In the genomic region with DNA sequence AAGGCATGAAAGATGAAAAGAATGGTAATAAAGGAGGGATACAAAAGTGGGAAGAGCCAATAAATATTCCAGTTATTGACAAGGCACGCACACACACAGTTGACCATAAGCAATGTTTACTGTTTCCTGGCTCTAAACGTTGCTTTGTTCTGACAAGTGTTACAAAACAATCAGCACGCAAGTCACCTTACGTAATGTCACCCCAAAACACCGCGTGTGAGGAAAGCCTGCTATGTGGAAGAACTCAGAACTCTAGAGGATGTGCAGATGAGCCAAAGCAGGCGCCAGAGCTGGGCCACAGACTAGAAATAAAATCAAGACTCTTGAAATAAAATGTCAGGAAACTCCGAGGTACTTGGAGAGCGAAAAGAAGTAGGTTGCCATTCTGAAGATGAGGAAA, we compare ENCODE assay signal across 21 mouse cellular contexts. TPM values are rescaled to one million over a fixed set of nuclear protein-coding genes. Genes with fewer than 3 reads are reported as not detected.
DNase-seq lines count a peak whose midpoint lies in the region; ATAC-seq and TF ChIP-seq lines count a peak whose summit lies in the region.
"Had no signal": no experiment of that assay in that cellular context is flagged by ENCODE, and none has a peak within 500 bp of the region (broad histone marks: within the 10 kb centered on the region; RNA-seq: fewer than 3 reads in every experiment).

No protein-coding gene starts in this region.

- ATAC-seq in megakaryocyte, adult 5-6 weeks (ENCODE audit: poor library complexity, severe bottlenecking), result peak; percentile 94
- no peak for ATAC-seq in midbrain, embryonic 15.5 days (replicated peaks)
- ATAC-seq: forebrain, embryonic 14.5 days; forebrain, embryonic 16.5 days had no signal

- H3K27me3 ChIP-seq in midbrain, embryonic 15.5 days (replicated peaks), result no peaks in the 10 kb centered on the region
- H3K27me3 ChIP-seq: embryonic facial prominence, embryonic 12.5 days; forebrain, embryonic 12.5 days had no signal

- 92% methylated on average over 9 of the region's 9 CpGs for WGBS in midbrain, embryonic 15.5 days

- no peak overlapping the region for H3K4me2 ChIP-seq in midbrain, embryonic 15.5 days
- H3K4me2 ChIP-seq: embryonic facial prominence, embryonic 12.5 days; forebrain, embryonic 12.5 days had no signal

- peak overlapping the region; percentile 74 for H3K27ac ChIP-seq in left cerebral cortex, adult 2 months
- peak overlapping the region; percentile 51 for H3K27ac ChIP-seq in cortical plate, adult 2 months (ENCODE audit: insufficient read depth, low read length)
- H3K27ac ChIP-seq in midbrain, embryonic 15.5 days, result no peak overlapping the region
- H3K27ac ChIP-seq: embryonic facial prominence, embryonic 10.5 days; embryonic facial prominence, embryonic 12.5 days; forebrain, embryonic 12.5 days had no signal

- H3K9ac ChIP-seq in midbrain, embryonic 15.5 days, result no peak overlapping the region
- H3K9ac ChIP-seq: embryonic facial prominence, embryonic 12.5 days; forebrain, embryonic 12.5 days had no signal

- H3K36me3 ChIP-seq in midbrain, embryonic 15.5 days (replicated peaks), result peaks cover 6% of the 10 kb centered on the region; the same call in 1 of the 2 replicates

- no peak for DNase-seq in left cerebral cortex, adult 2 months (ENCODE audit: extremely low spot score in 1 of 2, low spot score in 2 of 2)
- DNase-seq in left cerebral cortex, postnatal 10 days (ENCODE audit: extremely low spot score in 1 of 2, low spot score in 2 of 2), result no peak
- no peak for DNase-seq in layer of hippocampus, postnatal 14 days (ENCODE audit: low spot score in 2 of 2)
- no peak for DNase-seq in adrenal gland, postnatal 36 days
- DNase-seq: adrenal gland, adult 2 months; adrenal gland, postnatal 10 days; adrenal gland, postnatal 25 days; cerebellum, adult 11 months; cerebellum, adult 18-20 months; cerebellum, adult 8-10 months; cerebellum, adult 9-11 months; cerebellum, postnatal 14 days; cerebellum, postnatal 36 days had no signal

- H3K4me3 ChIP-seq in left cerebral cortex, adult 2 months, result no peak overlapping the region
- no peak overlapping the region for H3K4me3 ChIP-seq in cortical plate, adult 2 months (ENCODE audit: insufficient read depth, low read length)
- H3K4me3 ChIP-seq in midbrain, embryonic 15.5 days, result no peak overlapping the region
- H3K4me3 ChIP-seq: embryonic facial prominence, embryonic 10.5 days; embryonic facial prominence, embryonic 12.5 days; forebrain, embryonic 12.5 days had no signal

- no peak for TF ChIP-seq CTCF in left cerebral cortex, adult 2 months (IDR thresholded peaks at IDR 0.05)
- no peak for TF ChIP-seq CTCF in cortical plate, adult 2 months (IDR thresholded peaks at IDR 0.05; ENCODE audit: extremely low read depth, insufficient read depth, low read length)

- intact Hi-C loops in left cerebral cortex, adult 2 months (cut with DNase I), result loop anchor here (1.0 kb wide), 1 partner anchor 17 kb away; no protein-coding TSS in a partner anchor
- intact Hi-C loops in left cerebral cortex, postnatal 10 days (cut with DNase I), result no loop called here

- H3K9me3 ChIP-seq in midbrain, embryonic 15.5 days, result no peaks in the 10 kb centered on the region
- H3K9me3 ChIP-seq: embryonic facial prominence, embryonic 10.5 days; embryonic facial prominence, embryonic 12.5 days; forebrain, embryonic 12.5 days had no signal

- H3K4me1 ChIP-seq in cortical plate, adult 2 months (ENCODE audit: control insufficient read depth, insufficient read depth, low read length), result peaks cover 3% of the 10 kb centered on the region; the same call in 1 of the 2 replicates
- H3K4me1 ChIP-seq in midbrain, embryonic 15.5 days, result no peaks in the 10 kb centered on the region
- H3K4me1 ChIP-seq: embryonic facial prominence, embryonic 10.5 days; embryonic facial prominence, embryonic 12.5 days; forebrain, embryonic 12.5 days had no signal

- TF ChIP-seq POLR2A in cortical plate, adult 2 months (IDR thresholded peaks at IDR 0.05; ENCODE audit: extremely low read depth, insufficient read depth, low read length), result no peak

RNA-seq across cellular contexts. Expression of gene Faah, which starts 15.2 kb away (rescaled TPM):
- 100 to 1,000 TPM; 100 to 103 TPM for total RNA-seq in left cerebral cortex, adult 2 months (2021)
- total RNA-seq in left cerebral cortex, postnatal 10 days (2021), result 10 to 100 TPM; 70.6 to 70.8 TPM
- polyA plus RNA-seq in cortical plate, adult 2 months (2012; rRNA removed), result 133 and 159 TPM in 2 replicates
- 0.71 and 1.8 TPM in 2 replicates for total RNA-seq in megakaryocyte, adult 5-6 weeks (2015)
- total RNA-seq in megakaryocyte, adult 5-6 weeks (2017), result 1.3 and 2.2 TPM in 2 replicates
- 100 to 1,000 TPM; 123 to 126 TPM for total RNA-seq in layer of hippocampus, postnatal 14 days (2021)
- 26.3 and 26.7 TPM in 2 replicates for polyA plus RNA-seq in midbrain, embryonic 15.5 days (2015; fragmentation: Nextera tagmentation; extraction: Ambion mirVana)
- total RNA-seq in adrenal gland, postnatal 36 days (2021), result 1 to 10 TPM; 2.6 to 3.4 TPM

RNA-seq across cellular contexts. Expression of gene Nsun4, which starts 20.8 kb away (rescaled TPM):
- 10 to 100 TPM; 10.9 to 12.8 TPM for total RNA-seq in left cerebral cortex, adult 2 months (2021)
- total RNA-seq in left cerebral cortex, postnatal 10 days (2021), result 1 to 10 TPM; 6.8 to 7.3 TPM
- polyA plus RNA-seq in cortical plate, adult 2 months (2012; rRNA removed), result 8.8 and 9.4 TPM in 2 replicates
- 9.6 and 10.4 TPM in 2 replicates for total RNA-seq in megakaryocyte, adult 5-6 weeks (2015)
- 7.9 and 14.0 TPM in 2 replicates for total RNA-seq in megakaryocyte, adult 5-6 weeks (2017)
- total RNA-seq in layer of hippocampus, postnatal 14 days (2021), result 10 to 100 TPM in 1 of 2 experiments, 1 to 10 TPM in 1; 9.0 to 10.8 TPM
- 12.3 and 13.5 TPM in 2 replicates for polyA plus RNA-seq in midbrain, embryonic 15.5 days (2015; fragmentation: Nextera tagmentation; extraction: Ambion mirVana)
- 10 to 100 TPM; 30.5 to 34.6 TPM for total RNA-seq in adrenal gland, postnatal 36 days (2021)

RNA-seq across cellular contexts. Expression of gene Uqcrh, which starts 42.0 kb away (rescaled TPM):
- total RNA-seq in left cerebral cortex, adult 2 months (2021), result 100 to 1,000 TPM; 414 to 441 TPM
- 100 to 1,000 TPM; 411 to 421 TPM for total RNA-seq in left cerebral cortex, postnatal 10 days (2021)
- polyA plus RNA-seq in cortical plate, adult 2 months (2012; rRNA removed), result 672 and 678 TPM in 2 replicates
- total RNA-seq in megakaryocyte, adult 5-6 weeks (2015), result 465 and 482 TPM in 2 replicates
- total RNA-seq in megakaryocyte, adult 5-6 weeks (2017), result 334 and 347 TPM in 2 replicates
- 100 to 1,000 TPM; 428 to 464 TPM for total RNA-seq in layer of hippocampus, postnatal 14 days (2021)
- polyA plus RNA-seq in midbrain, embryonic 15.5 days (2015; fragmentation: Nextera tagmentation; extraction: Ambion mirVana), result 406 and 430 TPM in 2 replicates
- 100 to 1,000 TPM; 612 to 614 TPM for total RNA-seq in adrenal gland, postnatal 36 days (2021)

RNA-seq across cellular contexts. Expression of gene Lrrc41, which starts 42.2 kb away (rescaled TPM):
- total RNA-seq in left cerebral cortex, adult 2 months (2021), result 10 to 100 TPM; 45.2 to 49.9 TPM
- 10 to 100 TPM; 52.3 to 54.0 TPM for total RNA-seq in left cerebral cortex, postnatal 10 days (2021)
- 32.3 and 33.7 TPM in 2 replicates for polyA plus RNA-seq in cortical plate, adult 2 months (2012; rRNA removed)
- total RNA-seq in megakaryocyte, adult 5-6 weeks (2015), result 14.3 and 15.1 TPM in 2 replicates
- total RNA-seq in megakaryocyte, adult 5-6 weeks (2017), result 9.9 and 16.3 TPM in 2 replicates
- total RNA-seq in layer of hippocampus, postnatal 14 days (2021), result 10 to 100 TPM; 46.9 to 49.4 TPM
- 74.4 and 74.5 TPM in 2 replicates for polyA plus RNA-seq in midbrain, embryonic 15.5 days (2015; fragmentation: Nextera tagmentation; extraction: Ambion mirVana)
- total RNA-seq in adrenal gland, postnatal 36 days (2021), result 10 to 100 TPM; 66.1 to 72.7 TPM

Comparison
In these comparisons a context has a peak if more than half of its experiments do, and no peak if none do; other contexts are left out.
1. RNA of gene Faah, which starts 15.2 kb away (total RNA-seq): 123 to 126 TPM in layer of hippocampus, postnatal 14 days, 100 to 103 TPM in left cerebral cortex, adult 2 months and 70.6 to 70.8 TPM in left cerebral cortex, postnatal 10 days; 2.6 to 3.4 TPM in adrenal gland, postnatal 36 days and 0.71 to 2.2 TPM in megakaryocyte, adult 5-6 weeks; every median in the first group is over 10 times any median in the second.